Mouse (Mus musculus) ES-Bruce4 (cell line): ENCODE measurements around the gene Tomm7. TPM values are rescaled to one million over a fixed set of nuclear protein-coding genes. Genes with fewer than 3 reads are reported as not detected.
"Not testable (repeated sequence)": the region's sequence is repeated elsewhere in the genome, so short reads cannot be mapped to it uniquely, and the experiment has no call there.

Experiments
- H3K27ac ChIP-seq: 2 replicates; pipeline ENCODE4 v1.5.1; 2012; ENCODE audit warnings: low read length, inconsistent platforms; ENCODE audit not compliant: insufficient read depth
- H3K27me3 ChIP-seq: 2 replicates; pipeline ENCODE4 v1.6.1; 2012; ENCODE audit warnings: mild to moderate bottlenecking, low read length, inconsistent platforms; ENCODE audit not compliant: control insufficient read depth, poor library complexity, insufficient read depth, severe bottlenecking
- H3K36me3 ChIP-seq: 2 replicates; pipeline ENCODE4 v1.6.1; 2012; ENCODE audit warnings: inconsistent platforms, mild to moderate bottlenecking, low read length, moderate library complexity; ENCODE audit not compliant: control insufficient read depth, poor library complexity, insufficient read depth, severe bottlenecking
- H3K4me1 ChIP-seq: one replicate; pipeline ENCODE4 v1.8.1; 2011; ENCODE audit warnings: low read length; ENCODE audit not compliant: control insufficient read depth, insufficient read depth
- H3K4me3 ChIP-seq: 2 replicates; pipeline ENCODE4 v1.5.1; 2011; ENCODE audit warnings: low read depth, mild to moderate bottlenecking, low read length
- H3K9ac ChIP-seq: 2 replicates; pipeline ENCODE4 v1.6.1; 2012; ENCODE audit warnings: low read depth, mild to moderate bottlenecking, inconsistent platforms; ENCODE audit not compliant: poor library complexity, severe bottlenecking
- H3K9me3 ChIP-seq: replicated peaks from 2 replicates; pipeline ENCODE4 v1.6.1; 2012; ENCODE audit warnings: mild to moderate bottlenecking, low read length, inconsistent platforms; ENCODE audit not compliant: control insufficient read depth, poor library complexity, insufficient read depth, severe bottlenecking
- CTCF ChIP-seq: IDR thresholded peaks from one replicate; pipeline ENCODE4 v1.8.1; 2011; ENCODE audit warnings: low read depth, low read length
- EP300 ChIP-seq: IDR thresholded peaks from 2 replicates; pipeline ENCODE4 v1.6.1; 2011; ENCODE audit warnings: low read depth, low read length; ENCODE audit not compliant: insufficient read depth
- POLR2A ChIP-seq: IDR thresholded peaks from one replicate; pipeline ENCODE4 v1.8.1; 2011; ENCODE audit warnings: low read length; ENCODE audit not compliant: insufficient read depth
- polyA plus RNA-seq: library from polyadenylated mRNA; stranded (reverse); fragments of >200 nt; gene quantifications from 2 replicates; pipeline ENCODE4 v1.2.4, GENCODE M21; 2011; ENCODE audit warnings: low read depth; ENCODE audit not compliant: missing spikeins, insufficient read depth, insufficient read length

Tomm7 gene
- polyA plus RNA-seq, 1 experiment = 101 TPM

DNA sequence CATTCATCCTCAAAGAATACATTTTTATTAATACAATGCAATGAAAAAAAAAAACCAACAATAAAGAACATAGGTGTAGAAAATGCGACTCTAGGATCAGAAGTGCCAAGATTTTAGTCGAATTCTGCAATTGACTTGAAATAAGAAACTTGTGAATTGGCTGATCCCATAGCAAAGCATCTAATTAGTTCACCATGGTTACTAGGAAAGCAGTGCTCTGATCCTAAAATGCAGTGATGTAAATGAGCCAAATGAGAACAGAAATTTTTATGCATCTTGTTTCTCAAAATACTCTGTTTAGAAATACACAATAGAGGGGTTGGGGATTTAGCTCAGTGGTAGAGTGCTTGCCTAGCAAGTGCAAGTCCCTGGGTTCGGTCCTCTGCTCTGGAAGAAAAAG lies 1.2 kb upstream of the Tomm7 start:
- H3K4me3 ChIP-seq = no peak overlapping the region
- TF ChIP-seq POLR2A = no peak
- TF ChIP-seq EP300 = no peak
- TF ChIP-seq CTCF = no peak
- H3K9ac ChIP-seq = no peak overlapping the region; the same call in 1 of the 2 replicates
- H3K9me3 ChIP-seq = no peaks in the 10 kb centered on the region
- no peak overlapping the region for H3K27ac ChIP-seq
- no peaks in the 10 kb centered on the region for H3K27me3 ChIP-seq
- peaks cover 2% of the 10 kb centered on the region for H3K4me1 ChIP-seq
- peaks cover 7% of the 10 kb centered on the region for H3K36me3 ChIP-seq

DNA sequence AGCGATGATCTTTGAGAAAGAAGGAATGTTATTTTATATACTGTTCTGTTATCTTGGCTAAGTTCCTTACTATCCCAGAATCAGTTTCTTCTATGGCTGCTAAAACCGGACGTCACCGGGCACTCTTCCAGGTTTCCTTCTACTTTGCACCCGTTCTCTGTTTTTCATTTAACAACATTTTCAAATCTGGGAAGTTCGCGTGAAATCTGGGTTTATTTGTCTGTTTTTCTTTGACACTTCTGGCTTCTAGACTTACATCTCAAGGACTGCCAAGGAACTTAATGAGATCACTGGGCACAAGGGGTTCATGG lies 525 bp upstream of the Tomm7 start:
- H3K36me3 ChIP-seq = peaks cover 10% of the 10 kb centered on the region
- no peaks in the 10 kb centered on the region for H3K27me3 ChIP-seq
- peak overlapping the region; percentile 70 for H3K9ac ChIP-seq
- no peaks in the 10 kb centered on the region for H3K9me3 ChIP-seq
- TF ChIP-seq POLR2A = no peak
- no peak for TF ChIP-seq EP300
- no peak for TF ChIP-seq CTCF
- peak overlapping the region; percentile 18 for H3K27ac ChIP-seq
- H3K4me3 ChIP-seq = peak overlapping the region; percentile 56
- H3K4me1 ChIP-seq = peaks cover 2% of the 10 kb centered on the region

- TF ChIP-seq CTCF = no peak
- no peak for TF ChIP-seq POLR2A
- no peak for TF ChIP-seq EP300
- Histone ChIP-seq H3K4me3 (no peak overlapping the region), H3K9ac (no peak overlapping the region)
Measured at GRCm38 (mm10) chr5:23838158-23838557, 5.8 kb downstream of the Tomm7 start.

DNA sequence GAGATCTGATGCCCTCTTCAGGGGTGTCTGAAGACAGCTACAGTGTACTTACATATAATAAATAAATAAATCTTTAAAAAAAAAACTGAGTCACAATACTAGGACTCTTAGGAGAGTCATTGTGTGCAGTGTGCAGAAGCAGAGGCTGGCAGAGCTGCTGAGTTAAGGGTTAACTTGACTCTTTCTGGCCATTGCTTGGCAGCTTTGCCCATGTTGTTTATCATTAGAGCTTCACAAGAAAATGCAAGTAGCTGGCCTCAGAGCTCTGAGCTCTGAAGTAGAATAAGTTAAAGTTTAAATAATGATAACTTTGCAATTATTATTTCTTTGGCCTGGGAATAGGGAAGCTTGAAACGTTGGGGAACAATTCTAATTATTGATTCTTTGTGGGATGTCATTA lies 8.3 kb downstream of the Tomm7 start:
- H3K4me3 ChIP-seq, H3K36me3 ChIP-seq, H3K27me3 ChIP-seq, H3K9me3 ChIP-seq, H3K9ac ChIP-seq, H3K4me1 ChIP-seq, H3K27ac ChIP-seq: not testable (repeated sequence)

More at GRCm38 (mm10) chr5:23838158-23838557, 5.8 kb downstream of the Tomm7 start:
- Histone ChIP-seq H3K9me3 (no peaks in the 10 kb centered on the region), H3K27ac (no peak overlapping the region), H3K4me1 (peaks cover 2% of the 10 kb centered on the region), H3K36me3 (peaks cover 15% of the 10 kb centered on the region), H3K27me3 (no peaks in the 10 kb centered on the region)

DNA sequence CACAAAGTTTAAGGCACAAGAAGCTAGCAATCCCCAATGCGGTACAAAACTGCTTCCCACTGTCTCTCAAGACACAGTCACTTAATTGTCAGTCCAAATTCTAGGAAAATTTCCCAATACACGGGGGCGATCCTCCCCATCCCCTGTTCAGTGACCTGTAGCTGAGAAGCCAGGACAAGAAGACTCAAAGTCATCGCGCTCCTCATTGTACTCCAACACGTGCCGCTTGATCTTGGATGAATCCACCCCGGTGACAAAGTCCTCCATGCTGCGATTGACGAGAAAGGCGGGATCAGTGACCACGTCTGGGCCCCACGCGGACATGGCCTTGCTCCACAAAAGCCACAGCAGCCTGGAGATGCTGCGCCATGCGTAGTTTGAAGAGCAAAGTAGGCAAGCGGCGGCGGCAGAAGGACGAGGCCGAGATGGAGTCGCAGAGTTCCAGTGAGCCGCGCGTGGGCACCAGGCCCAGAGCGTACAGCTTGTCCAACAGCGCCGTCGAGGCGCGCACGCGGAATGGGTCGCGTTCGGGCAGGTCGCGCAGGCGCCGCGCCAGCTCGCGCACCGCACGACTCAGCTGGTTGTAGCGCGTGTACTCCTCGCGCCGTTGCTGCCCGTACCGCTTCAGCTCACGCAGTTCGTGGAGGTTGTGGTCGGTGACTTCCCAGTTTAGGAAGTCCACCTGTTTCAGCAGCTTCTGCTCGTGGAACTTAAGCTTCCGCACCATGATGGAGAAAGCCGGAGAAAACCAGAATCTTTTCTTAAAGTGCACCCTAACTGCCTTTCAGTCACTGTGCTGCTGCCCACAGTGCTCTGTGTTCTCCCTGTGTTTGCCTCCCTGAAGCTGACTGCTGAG lies 12.8 kb downstream of the Tomm7 start:
- Histone ChIP-seq H3K4me1 (no peaks in the 10 kb centered on the region), H3K9me3 (no peaks in the 10 kb centered on the region), H3K27ac (no peak overlapping the region), H3K4me3 (peak overlapping the region; percentile 26), H3K27me3 (peaks cover 4% of the 10 kb centered on the region; the same call in 1 of the 2 replicates), H3K36me3 (no peaks in the 10 kb centered on the region), H3K9ac (no peak overlapping the region; the same call in 1 of the 2 replicates)
- TF ChIP-seq EP300 (no peak), POLR2A (no peak), CTCF (no peak)

- H3K4me3 ChIP-seq = no peak overlapping the region
- H3K27ac ChIP-seq = no peak overlapping the region
- H3K27me3 ChIP-seq = no peaks in the 10 kb centered on the region
- H3K4me1 ChIP-seq = no peaks in the 10 kb centered on the region
- H3K9ac ChIP-seq = no peak overlapping the region
- no peaks in the 10 kb centered on the region for H3K36me3 ChIP-seq
- peak; percentile 94 for TF ChIP-seq CTCF
- TF ChIP-seq EP300 = no peak
- no peak for TF ChIP-seq POLR2A
- no peaks in the 10 kb centered on the region for H3K9me3 ChIP-seq
Measured at GRCm38 (mm10) chr5:23826321-23827004, 17.5 kb downstream of the Tomm7 start.
